Mouse (Mus musculus): Measurements from ENCODE around the gene Npsr1. TPM values are rescaled to one million over a fixed set of nuclear protein-coding genes. Genes with fewer than 3 reads are reported as not detected.

Npsr1 gene
- polyA plus RNA-seq, 1 experiment from 2014 or later: not detected

DNA sequence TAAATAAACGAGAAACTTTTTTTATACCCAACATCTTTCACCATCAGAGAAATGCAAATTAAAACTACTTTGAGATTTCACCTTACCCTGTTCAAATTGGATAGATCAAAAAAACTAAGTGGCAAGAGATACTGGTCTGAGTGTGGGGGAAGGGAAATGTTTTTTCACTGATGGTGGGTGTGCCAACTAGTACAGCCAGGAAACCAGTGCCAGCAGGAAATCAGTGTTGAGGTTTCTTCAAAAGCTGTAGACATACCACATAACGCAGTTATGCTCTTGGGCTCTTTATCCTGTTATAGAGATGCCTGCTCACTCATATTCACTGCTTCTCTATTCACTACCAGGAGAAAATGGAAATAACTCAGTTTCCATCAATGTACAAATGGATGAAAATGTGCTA, 233.9 kb downstream of the Npsr1 start:
- no peaks in the 10 kb centered on the region for H3K4me1 ChIP-seq (replicated peaks)
- no peaks in the 10 kb centered on the region for H3K9me3 ChIP-seq
- no peaks in the 10 kb centered on the region for H3K27me3 ChIP-seq
- 84% methylated on average over 2 of the region's 2 CpGs for WGBS
- H3K27ac ChIP-seq (replicated peaks): no peak overlapping the region
- no peak overlapping the region for H3K9ac ChIP-seq
- no peak overlapping the region for H3K4me2 ChIP-seq
- ATAC-seq (ENCODE audit: low read depth): no peak
- H3K4me3 ChIP-seq: no peak overlapping the region
- no peaks in the 10 kb centered on the region for H3K36me3 ChIP-seq

DNA sequence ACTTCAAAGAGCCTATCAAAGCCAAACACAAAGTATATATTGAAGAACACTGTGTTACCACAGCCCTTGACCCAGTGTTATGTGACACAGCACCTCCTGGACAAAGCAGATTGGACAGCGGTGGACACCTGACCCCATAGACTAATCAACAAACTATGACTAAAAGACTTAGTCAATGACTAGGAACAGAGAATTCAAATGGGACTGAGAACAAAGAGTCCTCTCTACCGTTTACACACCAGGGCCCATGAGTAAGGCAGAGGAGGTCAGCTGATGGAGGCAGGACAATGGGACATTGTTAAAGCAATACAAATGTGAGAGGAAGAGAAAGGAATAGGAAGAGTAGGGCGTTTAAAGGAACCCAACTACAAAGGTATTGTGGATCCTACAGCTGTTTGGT, 243.5 kb downstream of the Npsr1 start:
- WGBS: 30% methylated on average over 3 of the region's 3 CpGs
- Histone ChIP-seq H3K4me2 (no peak overlapping the region), H3K9ac (no peak overlapping the region), H3K36me3 (no peaks in the 10 kb centered on the region), H3K4me3 (no peak overlapping the region), H3K27me3 (no peaks in the 10 kb centered on the region), H3K9me3 (no peaks in the 10 kb centered on the region), H3K4me1 (replicated peaks) (no peaks in the 10 kb centered on the region), H3K27ac (replicated peaks) (no peak overlapping the region)
- ATAC-seq (ENCODE audit: low read depth): no peak

DNA sequence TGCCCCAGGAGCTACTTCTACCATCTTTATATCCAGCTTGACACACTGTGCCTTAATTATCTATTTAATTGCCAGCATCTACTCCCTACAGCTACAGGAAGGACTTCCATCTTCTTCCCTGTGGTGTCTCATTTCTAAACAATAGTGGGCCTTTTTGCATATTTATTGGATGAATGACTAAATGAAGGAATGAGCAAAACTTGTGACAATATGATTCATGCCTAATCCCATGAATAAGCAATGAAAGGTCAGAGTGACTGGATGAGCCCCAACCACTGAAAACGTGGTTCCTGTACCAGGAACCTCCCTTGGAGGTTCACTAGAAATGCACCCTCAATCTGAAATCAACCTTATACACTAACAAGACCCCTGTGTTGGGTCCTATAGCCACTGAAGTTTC, 249.2 kb downstream of the Npsr1 start:
- no peak overlapping the region for H3K9ac ChIP-seq
- H3K4me1 ChIP-seq (replicated peaks): no peaks in the 10 kb centered on the region
- no peak overlapping the region for H3K4me2 ChIP-seq
- no peak overlapping the region for H3K27ac ChIP-seq (replicated peaks)
- 34% methylated on average over 1 of the region's 1 CpGs for WGBS
- no peaks in the 10 kb centered on the region for H3K27me3 ChIP-seq
- no peaks in the 10 kb centered on the region for H3K36me3 ChIP-seq
- no peak for ATAC-seq (ENCODE audit: low read depth)
- H3K4me3 ChIP-seq: no peak overlapping the region
- no peaks in the 10 kb centered on the region for H3K9me3 ChIP-seq

DNA sequence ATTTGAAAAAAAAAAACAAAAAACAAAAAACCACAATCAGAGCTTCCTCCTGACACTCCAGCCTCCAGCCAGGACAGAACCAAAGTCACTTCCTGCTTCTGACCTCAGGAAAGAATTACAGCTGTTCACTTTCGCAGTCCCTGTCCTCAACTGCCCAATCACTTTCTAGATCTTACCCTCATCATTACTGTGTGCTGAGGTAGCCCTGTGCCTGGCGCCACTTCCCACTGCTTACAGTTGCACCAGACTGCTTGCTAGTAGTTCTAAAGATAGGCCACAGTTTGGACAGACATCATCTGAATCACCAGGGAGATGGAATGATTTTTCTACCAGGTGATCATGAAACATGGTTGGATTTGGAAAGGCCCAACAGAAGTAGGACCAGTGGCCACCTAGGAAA, 251.7 kb downstream of the Npsr1 start:
- Histone ChIP-seq H3K9me3 (no peaks in the 10 kb centered on the region), H3K27me3 (no peaks in the 10 kb centered on the region), H3K4me1 (replicated peaks) (no peaks in the 10 kb centered on the region), H3K9ac (no peak overlapping the region), H3K4me2 (no peak overlapping the region), H3K36me3 (no peaks in the 10 kb centered on the region), H3K27ac (replicated peaks) (no peak overlapping the region), H3K4me3 (no peak overlapping the region)
- ATAC-seq (ENCODE audit: low read depth): no peak
- WGBS: 94% methylated on average over 2 of the region's 2 CpGs

- Histone ChIP-seq H3K27ac (replicated peaks) (no peak overlapping the region), H3K36me3 (no peaks in the 10 kb centered on the region), H3K9ac (no peak overlapping the region), H3K27me3 (no peaks in the 10 kb centered on the region), H3K4me2 (no peak overlapping the region), H3K9me3 (no peaks in the 10 kb centered on the region), H3K4me1 (replicated peaks) (no peaks in the 10 kb centered on the region), H3K4me3 (no peak overlapping the region)
- 94% methylated on average over 3 of the region's 3 CpGs for WGBS
- ATAC-seq (ENCODE audit: low read depth): no peak
Measured at GRCm38 (mm10) chr9:24351402-24351801, 253.6 kb downstream of the Npsr1 start.
